Mouse (Mus musculus) small intestine, adult 2 months (tissue): ENCODE data around the gene Jarid2.

Experiments
- CTCF ChIP-seq: fragments of 200-500 bp; IDR thresholded peaks from 2 replicates; pipeline ENCODE4 v1.5.1; 2012; ENCODE audit warnings: low read depth, mild to moderate bottlenecking, control low read depth, inconsistent platforms, low read length, moderate library complexity, mixed read lengths; ENCODE audit not compliant: insufficient replicate concordance, insufficient read length; ENCODE audit errors: extremely low read depth
- POLR2A ChIP-seq: fragments of 200-500 bp; IDR thresholded peaks from 2 replicates; pipeline ENCODE4 v1.6.1; 2012; ENCODE audit warnings: low read depth, mild to moderate bottlenecking, control low read depth, inconsistent platforms, low read length, moderate library complexity

- TF ChIP-seq CTCF (peak; percentile 23; the same call in 1 of the 2 replicates), POLR2A (no peak)
Observed at GRCm38 (mm10) chr13:44915945-44916344, 186.7 kb downstream of the Jarid2 start.
